Mouse (Mus musculus) cerebellum, adult 11 months (tissue): ENCODE measurements at regions not wholly inside any gene's neighbourhood (a gene's known extent, or its start where the extent isn't known, plus 50 kb on each side); places are given as distances from the start of the nearest gene placed in this dataset.

Experiments
- DNase-seq: peaks from one replicate; pipeline ENCODE4 v3.0.0; 2022

GRCm38 (mm10) chr6:84434532-84434931 is 159.2 kb downstream of the Cyp26b1 start:
- DNase-seq = no peak

- DNase-seq = no peak
Observed at GRCm38 (mm10) chr6:84431622-84431955, 162.1 kb downstream of the Cyp26b1 start.

DNA sequence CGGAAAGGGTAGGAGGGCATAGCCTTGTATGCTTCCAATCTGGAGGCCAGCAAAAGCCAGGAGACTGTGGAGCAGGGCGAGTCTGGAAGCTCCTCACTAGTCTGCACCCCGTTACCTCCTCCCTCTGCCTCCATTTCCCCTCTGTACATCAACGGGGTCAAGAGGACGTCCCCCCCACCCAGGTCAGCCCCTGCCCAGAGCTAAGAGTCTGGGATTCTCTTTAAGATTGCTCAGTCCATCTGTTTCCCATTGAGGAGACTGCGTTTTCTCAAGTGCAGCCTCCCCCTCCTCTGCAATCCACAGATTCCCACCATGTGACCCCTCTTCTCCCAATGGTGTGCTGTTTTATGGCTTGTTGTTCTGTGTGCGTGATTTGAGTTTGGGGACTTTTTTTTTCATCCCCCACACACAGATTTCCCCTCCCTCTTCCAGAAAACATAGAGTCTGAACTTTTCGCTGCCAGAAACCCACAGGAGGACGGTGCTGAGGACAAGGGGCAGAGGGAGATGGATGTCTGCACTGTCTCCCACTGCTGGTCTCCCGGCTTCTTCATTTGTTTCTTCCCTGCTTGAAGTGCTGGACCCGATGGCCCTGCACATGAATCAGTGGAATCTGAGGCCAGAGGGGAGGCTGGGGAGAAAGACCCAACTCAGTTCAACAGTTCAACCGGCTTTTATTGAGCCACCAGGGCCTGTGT is 162.6 kb downstream of the Cyp26b1 start:
- DNase-seq = no peak

DNA sequence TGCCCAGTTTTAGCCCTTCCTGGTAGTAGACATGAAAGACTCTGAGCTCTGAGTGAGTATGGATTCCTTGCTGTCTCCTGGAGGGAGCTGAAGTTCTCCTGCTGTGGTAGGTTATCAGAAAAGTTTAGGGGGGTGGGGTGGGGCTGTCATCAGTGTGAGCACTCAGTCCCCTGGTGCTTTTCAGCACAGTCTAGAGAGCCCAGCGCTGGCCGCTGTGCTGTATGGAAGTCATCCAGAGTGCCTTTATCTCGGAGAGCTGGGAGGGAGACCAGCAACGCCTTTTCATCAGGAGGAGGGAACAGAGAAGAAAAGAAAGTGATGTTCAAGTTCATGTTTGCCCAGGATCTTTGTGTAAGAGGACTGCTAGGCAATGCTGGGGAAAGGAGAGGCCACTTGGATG is 163.6 kb downstream of the Cyp26b1 start:
- DNase-seq = no peak

- DNase-seq = no peak
Observed at GRCm38 (mm10) chr6:84429247-84429646, 164.5 kb downstream of the Cyp26b1 start.

DNA sequence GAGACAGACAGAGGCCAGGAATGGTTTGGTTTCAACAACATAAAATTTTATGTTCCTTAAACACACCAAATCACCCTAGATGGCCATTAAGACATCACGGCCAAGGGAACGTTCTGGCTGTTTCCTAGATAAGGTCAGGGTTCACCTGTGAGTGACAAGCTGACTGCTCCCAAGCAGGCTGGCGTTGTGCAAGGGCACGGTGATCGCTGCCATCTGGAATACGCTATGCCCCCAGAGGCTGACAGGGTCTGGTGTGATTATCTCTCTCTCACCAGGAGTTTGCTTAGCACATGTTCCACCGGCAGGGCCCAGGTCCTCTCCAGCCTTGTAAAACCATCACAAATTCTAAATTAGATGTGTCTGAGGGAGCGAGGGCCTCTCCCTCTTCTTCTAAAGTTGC is 167.0 kb downstream of the Cyp26b1 start:
- no peak for DNase-seq

DNA sequence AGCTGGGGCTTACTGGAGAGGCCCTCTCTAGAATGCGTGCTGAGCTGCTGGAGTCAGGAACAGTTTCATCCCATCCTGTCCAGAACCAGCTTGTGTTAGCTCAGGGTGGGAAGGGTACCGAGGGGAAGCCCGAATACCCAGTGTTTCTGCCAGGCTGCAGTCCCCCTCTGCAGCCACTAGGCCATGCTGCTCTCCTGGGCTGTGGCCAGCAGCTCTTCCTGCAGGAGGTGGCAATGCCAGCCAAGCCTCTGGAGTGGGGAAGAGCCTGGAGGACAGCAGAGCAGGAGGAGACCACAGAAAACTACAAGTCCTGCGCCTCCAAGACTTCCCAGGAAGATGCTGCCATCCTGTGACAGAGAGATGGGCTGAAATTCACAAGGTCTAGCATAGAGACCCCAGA is 167.9 kb downstream of the Cyp26b1 start:
- DNase-seq = peak; percentile 21

DNA sequence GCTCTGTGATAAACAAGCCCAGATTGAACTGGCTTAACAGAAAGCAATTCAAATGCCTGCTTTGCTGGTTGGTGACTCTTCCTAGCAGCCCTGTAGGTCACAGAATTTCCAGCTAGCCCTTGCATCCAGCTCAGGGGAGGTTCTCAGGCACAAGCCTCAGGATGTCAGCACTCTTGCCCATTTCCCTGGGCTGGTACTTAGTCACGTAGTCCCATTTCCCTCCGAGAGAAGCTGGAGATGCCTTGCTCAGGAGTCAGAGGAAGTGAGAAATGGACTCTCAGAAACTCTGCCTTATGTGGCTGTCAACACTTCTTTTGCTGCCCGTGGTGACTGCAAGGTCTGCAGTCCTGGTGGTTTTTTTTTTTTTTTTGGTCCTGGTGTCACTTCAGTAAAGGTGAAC is 170.8 kb downstream of the Cyp26b1 start:
- DNase-seq = no peak

- no peak for DNase-seq
Observed at GRCm38 (mm10) chr6:84419691-84420090, 174.0 kb downstream of the Cyp26b1 start.

DNA sequence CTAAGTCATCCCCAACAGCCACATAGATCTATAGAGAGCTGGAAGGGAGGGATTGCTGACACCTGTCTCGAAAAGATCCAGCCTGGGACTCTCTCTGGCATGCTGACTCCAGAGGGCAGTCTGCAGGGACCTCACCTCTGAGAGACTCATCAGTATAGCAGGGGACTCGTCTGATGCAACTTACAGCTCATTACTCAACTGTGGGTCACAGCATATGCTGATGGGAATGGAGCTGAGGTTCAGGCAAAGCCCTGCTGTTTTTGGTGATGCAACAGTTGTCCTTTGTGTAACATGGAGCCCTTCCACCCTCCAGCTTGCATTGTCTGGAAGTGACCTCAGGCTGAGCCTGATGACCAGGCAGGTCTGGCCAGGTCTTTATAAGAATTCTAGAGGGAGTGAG is 174.4 kb downstream of the Cyp26b1 start:
- DNase-seq = no peak

DNA sequence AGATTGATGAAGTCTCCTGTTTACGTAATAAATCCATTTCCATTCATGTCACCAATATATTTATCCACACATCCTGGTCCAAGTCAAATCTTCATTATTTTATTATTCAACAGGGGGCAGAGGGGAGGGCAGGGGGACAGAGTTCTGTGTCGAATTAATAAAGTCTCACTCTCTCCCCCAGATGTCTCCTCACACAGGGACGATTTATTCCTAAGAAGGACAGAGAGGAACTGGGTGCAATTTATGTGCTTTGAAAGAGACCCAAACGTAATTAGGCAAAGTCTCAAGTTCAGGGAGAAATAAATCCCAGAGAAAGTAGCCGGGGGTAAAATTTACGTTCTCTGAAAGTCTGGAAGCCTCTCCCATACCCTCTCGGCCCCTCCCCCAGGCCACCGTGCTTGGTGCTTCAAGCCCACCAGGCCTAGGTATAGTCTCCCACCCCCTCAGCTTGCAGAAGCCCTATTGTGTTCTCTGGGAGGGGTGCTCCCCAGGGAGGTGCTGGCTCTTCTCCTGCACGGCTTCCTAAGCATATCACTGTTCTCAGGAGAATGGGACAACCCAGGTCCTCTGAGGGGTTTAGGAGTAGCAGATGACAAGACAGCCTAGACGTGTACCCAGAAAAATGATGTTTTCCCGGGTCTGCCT is 176.6 kb downstream of the Cyp26b1 start:
- DNase-seq = no peak

- no peak for DNase-seq
Observed at GRCm38 (mm10) chr6:84414400-84414799, 179.3 kb downstream of the Cyp26b1 start.

GRCm38 (mm10) chr6:84409863-84410513 is 183.7 kb downstream of the Cyp26b1 start:
- no peak for DNase-seq

- DNase-seq = no peak
Observed at GRCm38 (mm10) chr6:84408513-84408912, 185.2 kb downstream of the Cyp26b1 start.

DNA sequence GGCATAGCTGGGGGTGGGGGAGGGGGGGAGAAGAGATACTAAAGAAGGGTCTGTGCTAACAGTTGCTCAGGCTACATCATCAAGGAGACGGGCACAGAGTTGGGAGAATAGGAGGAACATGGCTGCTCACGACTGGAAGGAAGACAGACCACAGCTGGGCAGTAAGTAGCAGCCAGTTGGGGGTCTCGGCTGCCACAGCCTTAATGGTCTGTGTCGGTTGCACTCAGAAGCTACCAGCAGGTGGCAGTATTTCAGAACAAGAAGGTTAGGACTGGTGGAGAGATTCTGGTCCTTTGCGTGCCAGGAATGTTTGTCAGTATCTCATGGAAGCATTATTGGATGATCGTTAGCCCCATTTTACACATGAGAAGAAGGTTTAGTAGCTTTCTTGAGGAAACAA is 185.9 kb downstream of the Cyp26b1 start:
- peak; percentile 11 for DNase-seq

- no peak for DNase-seq
Observed at GRCm38 (mm10) chr6:84404695-84405094, 189.0 kb downstream of the Cyp26b1 start.

DNA sequence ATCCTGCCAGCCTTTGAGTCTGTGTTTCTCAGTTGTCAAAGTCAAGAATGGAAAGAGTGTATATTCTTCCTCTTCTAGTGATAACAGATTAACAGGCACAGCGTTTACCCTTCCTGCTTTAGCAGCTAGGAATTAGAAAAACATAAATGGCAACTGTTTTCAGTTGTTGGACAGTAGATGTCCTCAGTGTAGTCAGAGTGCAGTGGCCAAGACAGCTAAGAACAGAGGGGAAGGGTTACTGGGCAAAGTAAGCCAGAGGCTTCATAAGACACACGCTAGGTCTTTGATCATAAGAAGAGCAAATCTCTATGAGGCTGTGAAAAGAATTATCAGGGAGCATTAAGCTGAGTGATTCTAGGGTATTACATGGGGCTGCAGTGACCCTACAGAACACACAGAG is 191.3 kb downstream of the Cyp26b1 start:
- DNase-seq = no peak

DNA sequence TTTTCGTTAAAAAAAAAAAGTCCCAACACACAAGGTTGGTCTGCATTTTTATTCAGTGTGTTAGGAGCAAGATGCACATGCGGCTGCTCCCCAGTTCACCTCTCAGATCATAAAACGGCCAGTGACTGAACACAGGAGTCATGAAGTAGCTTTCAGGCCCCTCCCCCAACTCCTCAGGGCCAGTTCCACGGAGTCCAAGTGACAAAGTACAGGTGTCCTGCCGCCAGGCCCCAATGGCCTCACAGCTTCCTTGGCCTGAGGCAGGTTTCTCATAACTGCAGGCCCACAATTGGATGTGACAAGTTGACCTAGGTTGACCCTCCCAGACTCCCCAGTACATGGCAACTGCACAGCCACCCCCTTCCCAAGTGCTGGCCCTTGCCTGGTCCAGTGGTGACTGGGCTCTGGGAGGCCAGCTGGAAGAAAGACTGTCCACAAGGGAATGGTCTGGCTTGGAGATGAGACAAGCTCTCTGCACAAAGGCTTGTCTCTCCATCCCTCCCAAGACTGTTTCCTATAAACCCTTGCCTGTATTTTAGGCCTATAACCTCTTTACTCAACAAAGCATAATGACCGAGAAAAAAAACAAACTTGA is 199.1 kb downstream of the Cyp26b1 start:
- no peak for DNase-seq

DNA sequence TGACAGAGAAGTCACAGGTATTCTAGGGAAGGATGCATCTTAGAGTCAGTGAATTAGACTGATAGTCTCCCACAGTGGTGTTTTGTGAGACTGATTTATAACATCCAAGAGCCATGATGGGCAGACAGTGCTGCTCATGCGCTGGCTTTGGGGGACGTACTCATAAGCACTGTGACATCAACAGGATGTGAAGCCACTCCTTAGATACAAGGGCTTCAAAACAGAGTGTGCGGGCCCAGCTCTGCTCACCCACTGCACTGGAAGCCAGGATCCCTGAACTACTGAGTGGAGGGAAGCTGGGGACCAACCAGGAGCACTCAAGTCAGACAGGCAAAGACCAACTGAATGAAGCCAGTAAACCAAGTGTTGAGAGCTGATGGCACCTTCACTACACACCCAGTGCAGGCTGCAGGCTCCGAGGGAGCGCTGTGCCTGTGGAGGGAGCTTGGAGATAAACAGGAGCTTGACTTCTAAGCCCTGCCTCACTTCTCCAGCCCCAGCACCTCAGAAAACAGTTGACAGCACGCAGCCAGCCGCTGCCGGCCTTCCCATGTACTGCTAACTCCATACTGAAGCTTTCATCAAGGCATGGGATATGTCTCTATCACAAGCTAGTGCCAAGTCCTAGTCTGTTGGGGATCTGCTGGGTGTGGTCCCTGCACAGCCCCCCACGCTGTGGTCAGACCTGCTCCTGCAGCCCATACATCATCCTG is 200.0 kb downstream of the Cyp26b1 start:
- no peak for DNase-seq

- DNase-seq = no peak
Observed at GRCm38 (mm10) chr6:84392752-84393511, 200.8 kb downstream of the Cyp26b1 start.

- DNase-seq = no peak
Observed at GRCm38 (mm10) chr6:84391016-84391415, 202.7 kb downstream of the Cyp26b1 start.

DNA sequence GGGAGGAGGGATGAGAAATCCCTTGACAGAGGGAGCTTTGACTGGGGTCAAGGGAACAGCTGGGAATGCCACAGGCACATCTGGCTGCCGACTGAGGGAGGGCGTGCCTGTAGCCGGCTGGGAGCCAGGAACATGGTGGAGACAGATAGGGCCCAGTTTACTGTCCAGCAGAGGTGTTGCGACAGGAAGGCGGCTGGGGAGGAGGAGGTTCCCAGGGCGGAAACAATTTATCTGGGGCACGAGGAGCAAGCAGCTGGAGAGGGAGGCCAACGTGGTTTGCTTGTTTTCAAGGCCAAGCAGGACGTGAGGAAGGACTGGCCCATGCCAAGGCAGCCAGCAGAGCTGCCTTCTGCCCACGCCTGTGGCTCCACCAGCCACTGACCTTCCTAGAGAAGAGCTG is 208.0 kb downstream of the Cyp26b1 start:
- peak; percentile 2 for DNase-seq

- no peak for DNase-seq
Observed at GRCm38 (mm10) chr6:84383718-84384117, 210.0 kb downstream of the Cyp26b1 start.
